Mouse (Mus musculus): ENCODE measurements around the gene Rnf149.

GRCm38 (mm10) chr1:39547238-39547637 is 30.0 kb downstream of the Rnf149 start:
- TF ChIP-seq CTCF (IDR thresholded peaks at IDR 0.05; ENCODE audit: borderline replicate concordance, control insufficient read depth, extremely low read depth, insufficient read depth, low read length, poor library complexity): no peak
- no peak for TF ChIP-seq POLR2A (IDR thresholded peaks at IDR 0.05; ENCODE audit: control insufficient read depth, extremely low read depth, insufficient read depth, low read length, poor library complexity)
